Mouse (Mus musculus) duodenum, adult 2 months (tissue): ENCODE results near the gene D17H6S53E. TPM values are rescaled to one million over a fixed set of nuclear protein-coding genes. Genes with fewer than 3 reads are reported as not detected.

ENCODE experiments used
- polyA plus RNA-seq: library from polyadenylated mRNA; depleted of rRNA; stranded (reverse); fragments of >200 nt; gene quantifications from 2 replicates; pipeline ENCODE4 v1.2.3, GENCODE M21; 2012; ENCODE audit warnings: low replicate concordance; rRNA removed

D17H6S53E gene
- polyA plus RNA-seq = 21.5 and 30.6 TPM in 2 replicates

DNA sequence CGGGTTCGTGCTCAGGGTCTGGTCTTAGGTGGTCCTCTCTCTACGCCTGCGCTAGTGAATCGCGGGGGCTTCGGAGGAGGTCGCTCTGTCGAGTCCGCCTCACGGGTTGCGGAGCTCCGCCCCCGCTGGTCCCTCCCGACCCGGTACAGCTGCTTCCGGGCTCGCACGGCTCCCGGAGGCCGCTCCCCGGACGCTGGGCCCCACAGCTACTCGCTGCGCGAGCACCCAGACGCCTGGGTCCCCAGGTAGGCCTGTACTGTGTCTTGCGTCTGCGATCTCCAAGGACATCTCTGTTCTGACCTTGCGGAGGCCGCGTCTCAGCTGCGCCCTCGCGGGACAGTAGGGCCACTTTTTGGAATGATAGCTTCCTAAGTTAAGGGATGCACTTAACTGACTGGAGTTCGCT is at the start of gene D17H6S53E:
Gene D17H6S53E (plus strand): TSS at position 168 of the 406 bp plus-strand sequence.

DNA sequence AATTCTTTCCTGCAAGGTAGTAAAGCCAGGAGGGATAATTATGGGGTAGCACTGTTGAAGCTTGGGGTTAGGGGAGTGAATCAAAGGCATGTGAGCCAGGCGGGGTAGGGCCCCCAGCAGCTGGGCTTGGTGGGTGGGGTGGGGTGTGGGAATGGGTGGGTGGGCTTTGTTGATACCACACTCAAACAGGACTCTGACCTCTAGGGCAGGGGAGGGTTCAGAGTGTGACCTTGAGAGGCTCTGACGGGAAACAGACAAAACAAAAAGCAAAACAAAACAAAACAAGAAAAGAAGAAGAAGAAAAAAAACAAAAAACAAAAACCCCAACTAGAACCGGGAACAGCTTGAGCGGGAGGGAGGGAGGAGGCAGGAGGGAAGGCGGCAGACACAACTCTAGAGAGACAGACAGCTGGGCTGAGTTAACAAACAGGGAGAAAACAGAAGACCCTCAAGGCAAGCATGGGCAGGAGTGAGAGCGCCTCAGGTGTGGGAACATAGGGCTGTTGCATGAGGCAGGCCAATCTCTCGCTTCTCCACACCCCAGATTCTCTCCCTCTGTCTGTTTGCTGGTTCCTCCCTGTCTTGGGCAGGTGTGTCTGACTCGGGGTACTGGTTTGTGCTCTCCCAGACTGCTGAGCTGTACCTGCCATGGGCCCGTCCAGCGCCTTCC is 49.5 kb upstream of the D17H6S53E start, which contains the start of gene Ly6g6e:
Gene Ly6g6e (plus strand): TSS at position 396 of the 670 bp plus-strand sequence.

DNA sequence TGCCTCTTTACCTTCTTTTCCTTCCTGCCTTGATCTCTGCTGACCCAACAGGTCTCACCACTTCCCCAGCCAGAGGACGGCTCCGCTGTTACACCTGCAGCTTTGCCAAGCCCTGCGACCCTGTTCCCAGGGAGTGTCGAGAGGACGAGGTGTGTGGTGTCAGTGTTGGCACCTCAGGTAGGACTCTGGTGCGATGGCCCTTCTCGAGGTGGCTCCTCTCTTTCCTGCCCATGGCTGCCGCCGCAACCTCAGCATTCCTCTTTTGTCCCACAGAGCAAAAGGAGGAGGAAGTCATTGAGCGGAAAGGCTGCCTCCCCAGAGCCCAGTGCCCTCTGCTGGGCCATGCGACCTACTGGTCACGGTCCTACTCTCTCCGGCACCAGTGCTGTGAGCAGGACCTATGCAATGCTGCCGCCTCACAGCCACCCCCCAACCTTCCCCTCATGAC is 48.4 kb upstream of the D17H6S53E start, which contains the start of gene Ly6g6d:
Gene Ly6g6d (minus strand): TSS at position 280 of the 448 bp plus-strand sequence.

DNA sequence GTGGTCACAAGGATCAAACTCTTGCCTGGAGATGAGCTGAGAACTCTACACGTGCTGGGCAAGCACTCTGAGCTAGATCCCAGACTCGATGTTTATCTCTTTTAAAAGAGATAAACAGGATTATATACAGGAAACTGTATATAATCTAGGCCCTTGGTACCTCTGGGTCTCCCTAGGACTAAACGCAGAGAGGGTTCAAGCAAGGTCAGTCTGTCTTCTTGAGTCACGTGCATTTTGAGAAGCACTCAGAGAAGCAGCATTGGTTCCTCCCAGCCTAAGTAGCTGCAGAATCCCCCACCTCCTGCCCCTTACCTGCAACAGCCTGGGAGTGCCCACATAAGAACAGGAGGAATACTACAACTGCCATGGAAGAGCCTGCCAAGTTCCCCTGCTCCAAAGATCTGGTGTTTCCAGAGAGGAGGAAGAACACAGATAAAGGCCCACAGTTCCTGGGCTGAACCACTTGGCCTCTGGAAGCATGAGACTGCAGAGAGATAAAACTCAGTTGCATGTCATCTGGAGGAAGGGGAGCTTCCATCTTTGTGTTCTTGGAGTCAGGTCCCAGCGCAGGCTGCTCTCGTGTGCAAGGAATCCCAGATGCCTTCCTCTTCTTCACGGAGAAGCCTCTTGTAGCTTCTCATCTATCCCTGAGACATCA is 40.8 kb upstream of the D17H6S53E start, which contains the start of gene Ly6g6f:
Gene Ly6g6f (minus strand): TSS at position 403 of the 658 bp plus-strand sequence.

DNA sequence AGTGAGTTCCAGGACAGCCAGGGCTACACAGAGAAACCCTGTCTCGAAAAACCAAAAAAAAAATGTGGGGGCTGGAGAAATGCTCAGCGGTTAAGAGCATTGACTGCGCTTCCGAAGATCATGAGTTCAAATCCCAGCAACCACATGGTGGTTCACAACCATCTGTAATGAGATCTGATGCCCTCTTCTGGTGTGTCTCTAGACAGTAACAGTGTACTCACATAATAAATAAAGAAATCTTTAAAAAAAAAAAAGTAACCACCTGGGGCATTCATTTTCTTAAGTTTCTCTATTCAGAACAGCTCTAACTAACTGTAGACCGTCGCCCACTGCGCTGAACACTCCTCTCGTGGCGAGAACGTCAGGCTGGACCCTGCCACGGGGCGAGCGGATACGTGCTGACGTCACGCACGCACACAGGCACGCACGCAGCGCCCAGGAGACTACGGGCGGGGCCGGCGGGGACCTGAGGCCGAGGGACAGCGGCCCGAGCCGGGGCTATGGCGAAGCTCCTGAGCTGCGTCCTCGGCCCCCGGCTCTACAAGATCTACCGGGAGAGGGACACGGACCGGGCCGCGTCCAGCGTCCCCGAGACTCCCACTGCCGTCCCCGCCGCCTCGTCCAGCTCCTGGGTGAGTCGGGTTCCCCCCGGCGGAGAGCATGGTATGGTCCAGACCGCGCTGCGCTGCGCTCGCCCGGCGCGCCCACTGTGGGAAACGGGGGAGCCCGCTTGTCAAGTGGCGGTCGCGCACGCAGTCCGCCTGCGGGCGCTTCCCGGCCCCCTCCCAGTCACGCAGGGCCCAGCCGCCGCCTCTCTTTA is 37.1 kb upstream of the D17H6S53E start, which contains the start of gene Abhd16a:
Gene Abhd16a (plus strand): TSS at position 439 of the 820 bp plus-strand sequence.

DNA sequence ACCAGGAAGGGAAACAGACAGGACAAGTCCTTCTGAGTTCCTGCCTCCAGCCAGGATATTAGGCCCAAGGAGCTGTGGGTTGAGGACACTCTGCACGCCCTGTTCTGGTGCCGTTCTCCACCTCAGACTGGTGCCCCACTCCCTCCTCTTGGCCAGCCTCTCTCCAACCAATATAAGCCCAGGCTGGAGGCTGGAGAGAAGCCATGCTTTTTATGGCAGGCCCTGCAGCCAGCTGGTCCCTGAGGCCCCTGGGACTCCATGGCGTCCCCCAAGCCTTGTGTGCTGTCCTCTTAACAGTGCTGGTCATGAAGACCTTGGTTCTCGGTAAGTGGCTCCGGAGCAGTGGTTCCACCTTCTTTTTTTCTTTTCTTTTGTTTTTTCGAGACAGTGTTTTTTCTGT is 18.1 kb upstream of the D17H6S53E start, which contains the start of gene Ly6g5c:
Gene Ly6g5c (plus strand): TSS at position 183 of the 400 bp plus-strand sequence.

DNA sequence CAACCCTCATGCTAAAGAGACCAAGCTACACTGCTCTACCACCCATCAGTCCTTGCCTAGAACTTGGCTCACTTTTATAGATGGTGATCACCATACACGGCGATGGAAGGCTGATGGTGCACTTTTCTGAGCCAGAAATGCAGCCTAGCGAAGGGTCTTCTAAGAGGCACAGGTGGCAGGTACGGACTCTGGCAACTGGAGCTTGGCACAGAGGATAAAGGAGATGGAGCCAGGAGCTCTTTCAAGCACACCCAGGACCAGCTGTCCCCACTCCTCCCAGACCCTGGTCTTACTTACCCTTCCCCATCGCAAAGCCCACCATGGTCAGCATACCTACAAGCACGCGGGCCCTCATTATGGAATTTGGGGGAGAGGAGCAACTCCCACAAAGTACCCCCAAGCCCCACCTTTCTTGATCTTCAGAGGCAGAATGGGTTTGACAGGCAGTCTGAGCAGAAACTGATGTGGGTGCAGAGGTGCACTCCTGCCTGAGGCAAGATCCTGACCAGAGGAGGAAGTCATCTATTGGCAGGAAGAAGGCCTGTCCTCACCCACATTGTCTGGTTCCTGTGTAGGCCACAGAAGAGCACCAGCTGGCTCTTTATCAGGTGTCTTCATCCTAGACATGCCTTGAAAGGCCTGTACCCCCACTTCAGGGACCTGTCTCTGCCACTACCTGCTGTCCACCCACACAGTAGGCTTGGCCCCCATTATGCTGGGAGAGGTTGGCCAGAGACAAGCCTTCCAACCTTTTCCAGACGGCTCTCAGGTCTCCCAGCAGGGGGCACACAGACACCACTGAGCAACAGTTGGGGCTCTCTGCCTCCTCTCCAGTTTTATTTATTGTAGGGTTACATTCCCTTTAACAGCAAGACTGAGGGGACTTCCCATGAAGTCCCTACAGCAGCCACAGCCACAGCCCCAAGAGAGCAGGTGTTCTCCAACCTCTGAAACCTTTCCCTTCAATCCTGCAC is 10.8 kb upstream of the D17H6S53E start, which contains the start of gene Ly6g5b:
Gene Ly6g5b (minus strand): TSS at position 383 of the 974 bp plus-strand sequence.

DNA sequence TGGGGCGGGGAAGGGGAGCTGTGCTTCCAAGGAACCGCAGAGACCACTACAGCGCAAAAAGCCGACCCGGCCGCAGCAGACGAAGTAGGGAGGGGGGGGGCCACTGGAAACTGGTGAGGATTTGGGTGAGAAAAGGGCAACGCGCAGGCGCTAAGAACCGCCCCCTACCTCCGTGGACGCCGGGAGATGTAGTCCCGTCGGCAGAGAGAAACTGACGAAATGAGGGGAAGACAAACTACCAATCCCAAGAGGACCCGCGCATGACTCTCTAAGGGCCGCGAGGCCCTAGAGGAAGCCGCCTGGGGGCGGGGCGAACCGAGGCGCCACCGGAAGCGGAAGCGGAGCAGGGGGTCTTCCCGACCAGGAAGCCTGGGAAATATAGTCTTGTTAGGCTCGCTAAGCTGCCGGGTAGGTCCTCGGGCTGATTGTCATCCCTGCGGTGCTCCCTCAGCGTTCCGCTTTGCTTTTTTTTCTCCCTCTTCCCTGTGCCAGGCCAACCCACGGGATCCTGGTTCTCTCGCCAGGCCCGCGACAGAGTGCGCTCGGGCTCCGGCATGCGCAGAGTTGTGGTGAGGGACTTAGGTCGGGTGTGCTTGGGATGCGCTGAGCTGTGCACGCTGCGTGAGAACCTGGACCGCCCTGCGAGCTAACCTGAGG is 4.9 kb upstream of the D17H6S53E start, which contains the start of gene Gpank1:
Gene Gpank1 (plus strand): TSS at position 313 of the 657 bp plus-strand sequence.

DNA sequence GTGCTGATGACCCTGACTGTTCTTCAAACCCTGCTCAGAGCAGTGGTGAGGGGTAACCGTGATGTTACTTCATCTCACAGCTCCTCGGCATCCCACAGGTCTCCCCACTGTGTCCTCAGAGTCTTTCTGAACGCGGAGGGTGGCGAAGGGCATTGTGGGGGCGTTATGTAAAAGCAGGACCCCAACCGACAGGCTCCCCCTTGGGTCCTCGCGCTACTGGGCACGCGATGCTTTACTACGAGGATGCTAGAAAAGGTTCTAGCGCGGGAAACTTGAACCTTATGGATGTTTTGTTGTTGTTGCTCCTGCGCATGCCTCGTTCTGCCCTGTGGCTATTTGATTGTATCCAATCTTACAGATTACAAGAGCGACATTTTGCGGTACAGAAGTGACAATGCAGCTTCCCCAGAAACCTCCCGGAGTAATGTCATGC is 4.3 kb upstream of the D17H6S53E start, which contains the start of gene Csnk2b:
Gene Csnk2b (minus strand): TSS at position 183 of the 433 bp plus-strand sequence.

DNA sequence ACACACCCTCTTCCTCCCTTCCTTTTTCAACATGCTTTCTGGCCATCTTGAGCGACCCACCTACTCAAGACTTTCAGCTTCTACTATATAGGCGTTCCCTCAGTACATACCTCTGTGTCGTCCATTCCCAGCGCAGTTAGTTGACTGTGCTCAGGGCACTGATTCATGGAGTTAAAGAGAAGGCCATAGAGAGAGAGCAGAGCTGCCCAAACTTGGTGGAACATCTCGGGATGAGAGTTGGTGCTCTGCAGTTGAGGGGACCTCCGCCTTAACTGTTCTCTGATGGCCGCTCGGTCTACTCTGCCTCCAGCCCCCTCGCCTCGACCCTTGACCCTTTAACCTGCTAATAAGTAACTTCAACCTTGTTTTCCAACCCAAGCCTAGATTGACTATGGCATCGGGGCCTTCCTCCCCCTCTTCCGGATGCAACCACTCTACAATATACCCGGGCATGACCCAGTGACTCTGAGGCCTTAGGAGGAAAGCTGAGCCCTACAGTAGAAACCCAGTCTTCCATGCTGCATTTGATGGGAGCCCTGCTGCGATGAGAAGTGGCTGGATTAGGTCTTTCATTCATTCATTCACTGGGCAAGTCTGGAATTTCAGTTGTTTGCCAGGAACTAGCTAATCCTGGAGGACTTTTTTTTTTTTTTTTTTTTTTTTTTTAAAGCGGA is 5.5 kb downstream of the D17H6S53E start, which contains the start of gene Apom:
Gene Apom (minus strand): TSS at position 551 of the 674 bp plus-strand sequence.

DNA sequence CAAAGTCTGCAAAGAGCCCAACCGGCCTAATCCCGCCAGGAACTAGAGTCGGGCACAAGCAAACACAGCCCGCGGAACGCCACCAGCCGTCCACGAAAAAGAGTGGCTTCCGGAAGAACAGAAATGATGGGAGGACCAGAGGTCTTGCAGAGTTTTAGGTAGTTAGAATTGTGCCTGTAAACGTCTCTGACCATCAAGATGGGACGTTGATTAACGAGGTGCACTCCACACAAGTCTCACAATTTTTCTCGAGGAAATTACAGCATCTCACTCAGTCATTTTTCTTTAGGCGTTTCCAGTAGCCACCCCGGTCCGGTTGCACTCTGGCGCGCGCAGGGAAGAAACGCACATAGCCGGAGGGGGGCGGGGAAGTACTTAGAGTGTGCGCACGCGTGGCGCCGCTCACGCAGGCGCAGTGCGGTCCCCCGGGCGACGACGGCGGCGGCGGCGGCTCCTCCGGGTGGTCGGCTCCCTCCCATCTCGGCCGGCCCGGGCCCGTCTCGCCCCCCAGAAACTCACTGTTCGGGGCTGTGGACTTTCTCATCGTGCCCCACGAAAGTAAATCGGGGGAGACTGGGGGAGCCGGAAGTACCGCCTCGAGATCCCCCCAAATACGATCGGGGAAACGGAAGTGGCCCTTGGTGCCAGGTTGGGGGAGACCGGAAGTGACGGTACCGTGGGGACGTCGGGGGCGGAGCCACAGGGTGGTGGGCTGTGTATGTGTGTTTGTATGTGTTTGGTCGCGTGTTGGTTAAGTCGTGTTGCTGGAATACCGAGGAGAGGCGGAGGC is 8.8 kb downstream of the D17H6S53E start, which contains the start of gene Bag6:
Gene Bag6 (plus strand): TSS at position 378 of the 790 bp plus-strand sequence.

DNA sequence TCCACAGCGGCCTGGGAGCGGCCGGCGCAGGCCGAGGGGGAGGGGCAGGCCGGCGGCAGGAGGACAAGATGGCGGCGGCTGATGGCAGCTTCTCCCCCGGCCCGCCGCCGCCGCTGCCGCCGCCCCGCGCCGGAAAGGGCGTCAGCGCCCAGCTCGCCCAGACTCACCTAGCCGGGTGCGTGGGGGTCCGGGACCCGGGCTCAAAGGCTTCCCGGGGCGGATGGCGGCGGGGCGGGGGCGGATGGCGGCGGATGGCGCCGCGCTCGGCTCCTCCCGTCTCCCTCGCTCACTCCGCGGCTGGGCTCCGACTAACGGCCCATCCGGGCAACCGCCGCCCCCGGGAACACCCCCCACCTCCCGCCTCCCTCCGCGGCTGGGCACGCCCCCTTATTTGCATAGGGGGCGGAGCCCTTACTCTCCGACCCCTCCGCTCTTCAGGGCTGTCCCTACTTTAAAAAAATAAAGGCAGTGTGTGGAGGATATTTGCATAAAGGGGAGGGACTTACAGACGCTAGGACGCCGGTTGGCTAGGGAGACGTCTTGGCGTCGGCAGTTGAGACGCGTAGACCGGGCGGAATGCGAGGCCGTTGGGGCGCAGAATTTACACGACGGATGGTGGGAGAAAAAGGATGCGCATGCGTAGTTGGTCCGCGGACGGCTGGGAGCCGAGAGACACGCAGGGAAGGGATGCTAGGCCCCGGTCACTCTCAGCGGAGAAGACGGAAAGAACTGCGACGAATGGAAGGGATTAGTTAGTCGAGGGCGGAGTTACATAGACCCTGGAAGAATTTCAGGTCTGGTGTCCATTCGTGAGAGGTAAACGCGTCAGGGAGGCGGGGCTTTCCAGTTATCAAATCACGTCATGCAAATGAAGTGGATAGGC is 38.6 kb downstream of the D17H6S53E start, which contains the start of gene Prrc2a:
Gene Prrc2a (minus strand): TSS at position 330 of the 883 bp plus-strand sequence.

DNA sequence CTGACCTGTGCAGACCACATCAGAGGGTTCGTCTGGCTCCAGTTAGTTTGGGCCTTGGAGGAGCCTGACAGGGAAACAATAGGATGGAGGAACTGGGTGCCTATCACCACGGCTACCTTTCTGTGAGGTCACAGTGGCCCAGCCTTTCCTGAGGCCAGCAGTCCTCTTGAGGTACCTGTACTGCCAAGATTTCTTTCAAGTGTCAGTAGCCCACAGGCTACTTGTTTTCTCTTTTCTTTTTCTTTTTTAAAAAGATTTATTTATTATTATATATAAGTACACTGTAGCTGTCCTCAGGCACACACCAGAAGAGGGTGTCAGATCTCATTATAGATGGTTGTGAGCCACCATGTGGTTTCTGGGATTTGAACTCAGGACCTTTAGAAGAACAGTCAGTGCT is 49.8 kb downstream of the D17H6S53E start, which contains the start of gene Aif1:
Gene Aif1 (minus strand): TSS at position 101 of the 400 bp plus-strand sequence.

